Comparison of ENCODE assay signal across 12 mouse cellular contexts in the genomic region with DNA sequence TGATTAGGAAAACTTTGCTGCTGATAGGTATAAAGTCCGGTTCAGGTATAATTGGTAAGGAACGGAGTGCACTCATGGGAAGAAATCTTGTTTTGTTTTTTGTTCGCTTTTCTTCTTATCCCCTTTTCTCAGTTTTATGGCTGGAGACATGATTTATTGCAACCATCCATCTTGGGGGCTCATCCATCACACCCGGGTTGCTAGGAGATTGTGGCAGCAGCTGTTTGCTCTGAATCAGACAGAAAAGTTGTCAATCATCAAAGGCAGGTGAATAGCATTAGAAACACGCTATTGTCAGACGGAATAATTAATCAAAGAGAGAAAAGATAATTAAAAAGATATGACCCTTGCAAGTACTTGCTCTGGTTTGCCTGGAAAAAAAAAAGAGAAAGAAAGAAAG. TPM values are rescaled to one million over a fixed set of nuclear protein-coding genes. Genes with fewer than 3 reads are reported as not detected.
DNase-seq lines count a peak whose midpoint lies in the region; ATAC-seq and TF ChIP-seq lines count a peak whose summit lies in the region.
"Had no signal": no experiment of that assay in that cellular context is flagged by ENCODE, and none has a peak within 500 bp of the region (broad histone marks: within the 10 kb centered on the region; RNA-seq: fewer than 3 reads in every experiment).

No protein-coding gene starts in this region.

- no peaks in the 10 kb centered on the region for H3K9me3 ChIP-seq in hindbrain, embryonic 13.5 days

- peaks cover 65% of the 10 kb centered on the region for H3K4me1 ChIP-seq in hindbrain, embryonic 13.5 days (replicated peaks)

- no peak for TF ChIP-seq CTCF in gastrocnemius, adult 2 months (IDR thresholded peaks at IDR 0.05)

- WGBS in hindbrain, embryonic 13.5 days, result 18% methylated on average over 6 of the region's 6 CpGs

- peak overlapping the region; percentile 56; the same call in 1 of the 2 replicates for H3K9ac ChIP-seq in hindbrain, embryonic 13.5 days

- intact Hi-C loops in gastrocnemius, adult 2 months (cut with DNase I), result no loop called here
- intact Hi-C loops in gastrocnemius, postnatal 36 days (cut with DNase I), result no loop called here

- no peak overlapping the region for H3K27ac ChIP-seq in gastrocnemius, adult 2 months
- H3K27ac ChIP-seq in hindbrain, embryonic 13.5 days, result peak overlapping the region; percentile 93

- H3K4me2 ChIP-seq in hindbrain, embryonic 13.5 days, result peak overlapping the region; percentile 46

- no peaks in the 10 kb centered on the region for H3K27me3 ChIP-seq in hindbrain, embryonic 13.5 days

- ATAC-seq in hindbrain, embryonic 13.5 days (ENCODE audit: low FRiP score), result no peak

- no peak for DNase-seq in gastrocnemius, adult 2 months
- no peak for DNase-seq in gastrocnemius, postnatal 36 days
- peak; percentile 78 for DNase-seq in embryo, embryonic 10.5 days (ENCODE audit: low spot score)
- DNase-seq in mesoderm, embryonic 11.5 days (ENCODE audit: low read depth, low spot score), result peak; percentile 78
- no peak for DNase-seq in adrenal gland, adult (ENCODE audit: inconsistent age in 2 of 2, low spot score in 1 of 2)
- no peak for DNase-seq in cerebellum, adult 18-20 months
- DNase-seq in lung, postnatal 36 days, result no peak
- DNase-seq: cerebellum, adult 11 months; gastrocnemius, postnatal 25 days had no signal

- H3K36me3 ChIP-seq in hindbrain, embryonic 13.5 days, result no peaks in the 10 kb centered on the region
- H3K36me3 ChIP-seq: G1E had no signal

- peak overlapping the region; percentile 59 for H3K4me3 ChIP-seq in gastrocnemius, adult 2 months
- H3K4me3 ChIP-seq in hindbrain, embryonic 13.5 days, result peak overlapping the region; percentile 22; the same call in 1 of the 2 replicates
- H3K4me3 ChIP-seq: myocyte had no signal

RNA-seq across cellular contexts. Expression of a gene that starts 12.5 kb away (rescaled TPM):
- total RNA-seq in gastrocnemius, adult 2 months (2021), result 1 to 10 TPM; 2.9 to 3.1 TPM
- 1 to 10 TPM; 2.8 to 3.2 TPM for total RNA-seq in gastrocnemius, postnatal 36 days (2021)
- polyA plus RNA-seq in hindbrain, embryonic 13.5 days (2015; fragmentation: Nextera tagmentation; extraction: Ambion mirVana), result 37.1 and 39.9 TPM in 2 replicates
- total RNA-seq: G1E had no signal
- polyA plus RNA-seq: G1E had no signal

Comparison
In these comparisons a context has a peak if more than half of its experiments do, and no peak if none do; other contexts are left out.
1. DNase-seq: peak in embryo, embryonic 10.5 days (single experiment) and mesoderm, embryonic 11.5 days (single experiment); none in gastrocnemius, adult 2 months (single experiment), gastrocnemius, postnatal 36 days (0 of 2), adrenal gland, adult (0 of 2), cerebellum, adult 18-20 months (0 of 2) and lung, postnatal 36 days (single experiment).